Mouse (Mus musculus) heart, embryonic 11.5 days (tissue): Measurements from ENCODE around the gene Prr5l. TPM values are rescaled to one million over a fixed set of nuclear protein-coding genes. Genes with fewer than 3 reads are reported as not detected.

Source experiments
- ATAC-seq: fragments of 200-750 bp; cut with Nextera tagmentation; replicated peaks from 2 replicates; pipeline ENCODE4 v1.8.0; 2017; ENCODE audit warnings: moderate library complexity; ENCODE audit not compliant: insufficient number of reproducible peaks, low FRiP score, low TSS enrichment
- H3K27ac ChIP-seq: fragments of 300-500 bp; sonication (generic); 2 replicates; pipeline ENCODE4 v1.5.1; 2014; ENCODE audit warnings: mild to moderate bottlenecking, low read depth, low read length
- H3K27me3 ChIP-seq: fragments of 300-500 bp; sonication (generic); 2 replicates; pipeline ENCODE4 v1.6.1; 2014; ENCODE audit warnings: mild to moderate bottlenecking, low read length, mixed read lengths; ENCODE audit not compliant: control insufficient read depth, insufficient read depth
- H3K36me3 ChIP-seq: fragments of 300-500 bp; sonication (generic); 2 replicates; pipeline ENCODE4 v1.6.1; 2014; ENCODE audit warnings: mild to moderate bottlenecking, low read length, moderate library complexity, mixed read lengths; ENCODE audit not compliant: control insufficient read depth, insufficient read depth
- H3K4me1 ChIP-seq: fragments of 300-500 bp; sonication (generic); 2 replicates; pipeline ENCODE4 v1.6.1; 2014; ENCODE audit warnings: low read length; ENCODE audit not compliant: control insufficient read depth, insufficient read depth
- H3K4me2 ChIP-seq: fragments of 300-500 bp; sonication (generic); 2 replicates; pipeline ENCODE4 v1.6.1; 2014; ENCODE audit warnings: mild to moderate bottlenecking, moderate library complexity
- H3K4me3 ChIP-seq: fragments of 300-500 bp; sonication (generic); 2 replicates; pipeline ENCODE4 v1.5.1; 2014; ENCODE audit warnings: low read depth, low read length
- H3K9ac ChIP-seq: fragments of 300-500 bp; sonication (generic); 2 replicates; pipeline ENCODE4 v1.6.1; 2014; ENCODE audit warnings: mild to moderate bottlenecking, low read depth, low read length, moderate library complexity
- H3K9me3 ChIP-seq: fragments of 300-500 bp; sonication (generic); replicated peaks from 2 replicates; pipeline ENCODE4 v1.6.1; 2016; ENCODE audit warnings: low read length; ENCODE audit not compliant: control insufficient read depth
- WGBS: fragments of 180-500 bp; shearing (Covaris S2); extraction: QIAGEN DNeasy Blood & Tissue Kit; methylation state at CpG from one replicate; pipeline ENCODE4 v1.1.7; 2014; ENCODE audit not compliant: insufficient replicate concordance; 5-methylcytosine and 5-hydroxymethylcytosine counted together
- polyA plus RNA-seq: library from polyadenylated mRNA; unstranded; fragments of >200 nt; fragmentation: Nextera tagmentation; extraction: Ambion mirVana; gene quantifications from 2 replicates; pipeline ENCODE4 v1.2.1, GENCODE M21; 2014

Prr5l gene
- polyA plus RNA-seq, 1 experiment from 2014 or later = 9.2 TPM

GRCm38 (mm10) chr2:101809640-101810305 is 73.1 kb downstream of the Prr5l start:
- no peak for ATAC-seq
- no peaks in the 10 kb centered on the region for H3K9me3 ChIP-seq

DNA sequence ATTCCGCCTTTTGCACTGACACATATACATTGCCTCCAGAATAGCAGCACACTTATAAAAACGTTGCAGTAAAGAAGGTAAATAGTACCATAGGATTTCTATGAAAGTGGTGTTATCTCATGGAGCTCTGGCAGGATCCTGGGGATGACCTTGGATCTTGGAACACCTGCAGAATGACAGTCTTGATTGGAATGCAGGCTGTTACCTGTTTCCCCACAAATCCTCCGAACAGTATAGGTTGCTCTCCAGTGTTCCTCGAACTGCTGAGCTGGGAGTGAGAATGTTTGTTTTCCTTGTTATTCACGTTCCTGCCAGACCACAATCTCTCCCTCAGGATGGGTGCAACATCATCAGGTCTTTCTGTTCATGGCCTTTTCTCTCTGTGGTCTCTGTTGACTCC is 75.1 kb downstream of the Prr5l start:
- Histone ChIP-seq H3K9ac (no peak overlapping the region), H3K9me3 (no peaks in the 10 kb centered on the region), H3K4me1 (no peaks in the 10 kb centered on the region), H3K27me3 (no peaks in the 10 kb centered on the region; the same call in 1 of the 2 replicates), H3K36me3 (no peaks in the 10 kb centered on the region), H3K27ac (no peak overlapping the region), H3K4me3 (no peak overlapping the region), H3K4me2 (no peak overlapping the region)
- 71% methylated on average over 5 of the region's 5 CpGs for WGBS
- no peak for ATAC-seq

More at GRCm38 (mm10) chr2:101809640-101810305, 73.1 kb downstream of the Prr5l start:
- H3K4me1 ChIP-seq = no peaks in the 10 kb centered on the region
- no peak overlapping the region for H3K9ac ChIP-seq
- no peak overlapping the region for H3K4me2 ChIP-seq
- H3K27me3 ChIP-seq = no peaks in the 10 kb centered on the region; the same call in 1 of the 2 replicates
- no peak overlapping the region for H3K27ac ChIP-seq
- 56% methylated on average over 6 of the region's 6 CpGs for WGBS
- no peaks in the 10 kb centered on the region for H3K36me3 ChIP-seq
- H3K4me3 ChIP-seq = no peak overlapping the region

- H3K9me3 ChIP-seq = no peaks in the 10 kb centered on the region
- no peak overlapping the region for H3K4me3 ChIP-seq
- H3K27ac ChIP-seq = no peak overlapping the region
- no peak overlapping the region for H3K4me2 ChIP-seq
- 83% methylated on average over 6 of the region's 6 CpGs for WGBS
- 0 out of 2 replicates have a peak, but pooled peaks cover 3% of the 10 kb centered on the region for H3K4me1 ChIP-seq
- H3K36me3 ChIP-seq = no peaks in the 10 kb centered on the region
- no peak overlapping the region for H3K9ac ChIP-seq
- no peak for ATAC-seq
- H3K27me3 ChIP-seq = no peaks in the 10 kb centered on the region
Observed at GRCm38 (mm10) chr2:101802240-101802639, 80.6 kb downstream of the Prr5l start.

- Histone ChIP-seq H3K4me3 (peak overlapping the region; percentile 59), H3K9me3 (no peaks in the 10 kb centered on the region), H3K4me1 (peaks cover 3% of the 10 kb centered on the region; the same call in 1 of the 2 replicates), H3K4me2 (peak overlapping the region; percentile 95), H3K36me3 (no peaks in the 10 kb centered on the region), H3K27me3 (no peaks in the 10 kb centered on the region), H3K9ac (peak overlapping the region; percentile 75), H3K27ac (peak overlapping the region; percentile 58; the same call in 1 of the 2 replicates)
- no peak for ATAC-seq
- WGBS = 2% methylated on average over 19 of the region's 19 CpGs
Observed at GRCm38 (mm10) chr2:101797901-101798250, 85.0 kb downstream of the Prr5l start.

- WGBS = under 1% methylated on average over 49 of the region's 49 CpGs
Observed at GRCm38 (mm10) chr2:101797166-101797900, 85.5 kb downstream of the Prr5l start.

GRCm38 (mm10) chr2:101796287-101797115 is 86.3 kb downstream of the Prr5l start:
- Histone ChIP-seq H3K9me3 (no peaks in the 10 kb centered on the region), H3K27ac (peak overlapping the region; percentile 58), H3K9ac (peak overlapping the region; percentile 75), H3K4me1 (peaks cover 6% of the 10 kb centered on the region), H3K36me3 (no peaks in the 10 kb centered on the region), H3K4me2 (peak overlapping the region; percentile 95), H3K27me3 (no peaks in the 10 kb centered on the region), H3K4me3 (peak overlapping the region; percentile 59)
- 1% methylated on average over 54 of the region's 55 CpGs for WGBS
- ATAC-seq = peak; percentile 66

More at GRCm38 (mm10) chr2:101797166-101797900, 85.5 kb downstream of the Prr5l start:
- peak; percentile 64 for ATAC-seq
- H3K36me3 ChIP-seq = no peaks in the 10 kb centered on the region
- peak overlapping the region; percentile 75 for H3K9ac ChIP-seq
- H3K9me3 ChIP-seq = no peaks in the 10 kb centered on the region
- H3K27ac ChIP-seq = peak overlapping the region; percentile 58
- H3K4me2 ChIP-seq = peak overlapping the region; percentile 95
- H3K4me3 ChIP-seq = peak overlapping the region; percentile 59
- H3K4me1 ChIP-seq = peaks cover 3% of the 10 kb centered on the region; the same call in 1 of the 2 replicates
- H3K27me3 ChIP-seq = no peaks in the 10 kb centered on the region

- H3K9me3 ChIP-seq = no peaks in the 10 kb centered on the region
- no peaks in the 10 kb centered on the region for H3K36me3 ChIP-seq
- H3K9ac ChIP-seq = no peak overlapping the region
- peaks cover 3% of the 10 kb centered on the region for H3K4me1 ChIP-seq
- H3K4me3 ChIP-seq = no peak overlapping the region
- ATAC-seq = no peak
- H3K4me2 ChIP-seq = no peak overlapping the region
- no peak overlapping the region for H3K27ac ChIP-seq
- WGBS = 63% methylated on average over 4 of the region's 4 CpGs
- H3K27me3 ChIP-seq = no peaks in the 10 kb centered on the region
Observed at GRCm38 (mm10) chr2:101792130-101792529, 90.7 kb downstream of the Prr5l start.

DNA sequence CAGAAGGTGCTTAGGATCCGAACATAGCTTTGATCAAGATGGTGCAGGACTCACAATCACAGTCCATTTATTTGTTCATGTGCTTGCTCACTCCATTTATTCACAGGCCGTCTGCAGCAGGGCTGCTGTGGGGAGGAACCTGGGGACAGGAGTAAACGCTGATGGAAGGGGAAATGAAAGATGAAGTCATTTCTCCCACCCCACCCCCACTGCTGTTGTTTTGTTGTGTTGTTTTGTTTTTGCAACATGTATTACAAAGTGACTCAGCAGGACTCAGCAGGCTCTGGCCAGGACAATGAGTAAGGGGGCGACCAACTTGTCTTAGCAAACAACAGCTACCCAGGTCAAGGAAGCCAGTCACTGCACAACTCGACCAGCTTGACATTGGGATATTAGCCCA is 99.6 kb downstream of the Prr5l start:
- Histone ChIP-seq H3K27me3 (no peaks in the 10 kb centered on the region), H3K36me3 (no peaks in the 10 kb centered on the region), H3K9ac (no peak overlapping the region), H3K4me2 (no peak overlapping the region), H3K27ac (no peak overlapping the region), H3K4me1 (no peaks in the 10 kb centered on the region), H3K9me3 (no peaks in the 10 kb centered on the region), H3K4me3 (no peak overlapping the region)
- no peak for ATAC-seq
- 63% methylated on average over 5 of the region's 5 CpGs for WGBS
